Mouse (Mus musculus) hematopoietic multipotent progenitor cell, adult 10-12 weeks (in vitro differentiated cells): ENCODE results near the gene Eml5. TPM values are rescaled to one million over a fixed set of nuclear protein-coding genes. Genes with fewer than 3 reads are reported as not detected.

Experiments
- polyA plus RNA-seq: library from polyadenylated mRNA; stranded (reverse); fragments of >175 nt; gene quantifications from 2 replicates; pipeline ENCODE4 v1.2.3, GENCODE M21; 2012; ENCODE audit warnings: low replicate concordance

Gene Eml5
- 2.8 and 2.9 TPM in 2 replicates for polyA plus RNA-seq

DNA sequence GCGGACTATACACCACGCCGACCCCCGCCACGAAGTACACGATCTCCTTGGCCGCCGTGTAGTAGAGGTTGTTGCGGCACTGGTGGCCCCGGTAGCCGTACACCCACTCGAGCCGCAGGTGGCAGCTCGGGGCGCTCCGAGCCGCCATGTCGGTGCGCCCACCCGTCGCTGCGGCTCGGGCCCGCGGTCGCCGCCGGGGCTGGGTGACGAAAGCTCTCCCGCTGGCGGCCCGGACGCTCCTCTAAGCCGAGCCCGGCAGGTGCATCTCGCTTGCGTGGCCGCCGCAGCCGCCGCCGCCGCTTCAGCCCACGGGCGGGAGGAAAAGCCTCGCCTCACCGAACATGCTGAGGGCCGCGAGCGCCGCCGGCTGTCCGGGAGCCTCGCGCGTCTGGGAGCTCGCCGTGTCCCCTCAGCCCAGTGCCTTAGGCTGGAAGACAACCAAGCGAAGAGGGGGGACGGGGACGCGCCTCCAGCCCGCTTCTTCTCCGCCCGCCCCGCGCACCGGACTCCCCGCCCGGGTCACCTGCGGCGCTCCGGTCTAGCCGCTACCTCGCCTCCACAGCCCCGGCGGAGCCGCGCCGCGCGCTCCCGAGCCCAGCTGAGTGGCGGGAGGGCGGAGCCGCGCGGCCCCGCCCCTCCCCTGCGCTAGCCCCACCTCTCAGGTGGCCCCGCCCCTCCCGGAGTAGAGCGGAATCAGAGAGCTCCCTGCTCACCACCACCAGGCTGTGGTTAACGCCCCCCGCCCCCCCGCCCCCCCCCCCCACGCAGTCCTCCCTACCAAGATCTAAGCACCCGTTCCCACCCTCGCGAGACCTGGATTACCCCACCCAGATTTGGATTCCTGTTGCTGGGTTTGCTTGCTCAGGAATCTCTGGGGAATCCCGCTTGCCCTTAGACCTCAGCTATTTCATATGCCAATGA is at the start of gene Eml5:
Eml5 (minus strand) TSS at position 604 of the 921 bp plus-strand sequence.

DNA sequence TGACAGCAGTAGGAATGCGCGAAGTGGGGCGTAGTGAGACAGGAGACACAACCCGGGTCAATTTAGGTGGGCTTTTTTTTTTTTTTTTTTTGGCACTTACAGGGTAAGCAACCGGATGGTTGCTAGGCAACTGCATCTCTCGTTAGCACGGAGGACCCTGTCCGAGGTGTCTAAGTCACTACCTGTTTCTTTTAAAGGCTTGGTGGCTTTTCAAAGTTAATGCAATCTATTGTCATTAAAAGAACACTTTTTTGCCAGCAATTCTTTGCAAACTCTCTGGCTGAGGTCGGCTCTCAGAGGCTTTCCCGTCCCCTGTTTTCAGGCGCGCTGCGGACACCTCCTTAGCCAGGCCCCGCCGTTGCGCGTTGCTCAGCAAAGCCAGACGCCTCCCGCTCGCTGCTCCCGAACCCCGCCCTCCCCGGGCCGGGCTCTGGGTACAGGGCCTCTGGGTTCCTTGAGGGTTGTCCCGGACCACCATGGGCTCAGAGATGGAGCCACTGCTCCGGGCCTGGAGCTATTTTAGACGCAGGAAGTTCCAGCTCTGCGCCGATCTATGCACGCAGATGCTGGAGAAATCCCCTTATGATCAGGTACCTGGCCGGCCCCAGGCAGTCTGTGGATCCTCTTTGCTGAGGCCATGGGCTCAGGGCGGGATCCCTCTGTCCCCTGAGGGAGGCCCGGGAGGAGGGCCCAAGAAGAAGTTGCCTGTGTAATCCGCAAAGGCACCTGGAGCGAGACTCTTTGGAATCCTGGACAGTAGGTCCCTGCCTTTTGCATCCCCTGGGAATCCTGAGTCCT is 19.1 kb upstream of the Eml5 start, which contains the start of gene Ttc8:
Ttc8 (plus strand) TSS at position 381 of the 798 bp plus-strand sequence.

DNA sequence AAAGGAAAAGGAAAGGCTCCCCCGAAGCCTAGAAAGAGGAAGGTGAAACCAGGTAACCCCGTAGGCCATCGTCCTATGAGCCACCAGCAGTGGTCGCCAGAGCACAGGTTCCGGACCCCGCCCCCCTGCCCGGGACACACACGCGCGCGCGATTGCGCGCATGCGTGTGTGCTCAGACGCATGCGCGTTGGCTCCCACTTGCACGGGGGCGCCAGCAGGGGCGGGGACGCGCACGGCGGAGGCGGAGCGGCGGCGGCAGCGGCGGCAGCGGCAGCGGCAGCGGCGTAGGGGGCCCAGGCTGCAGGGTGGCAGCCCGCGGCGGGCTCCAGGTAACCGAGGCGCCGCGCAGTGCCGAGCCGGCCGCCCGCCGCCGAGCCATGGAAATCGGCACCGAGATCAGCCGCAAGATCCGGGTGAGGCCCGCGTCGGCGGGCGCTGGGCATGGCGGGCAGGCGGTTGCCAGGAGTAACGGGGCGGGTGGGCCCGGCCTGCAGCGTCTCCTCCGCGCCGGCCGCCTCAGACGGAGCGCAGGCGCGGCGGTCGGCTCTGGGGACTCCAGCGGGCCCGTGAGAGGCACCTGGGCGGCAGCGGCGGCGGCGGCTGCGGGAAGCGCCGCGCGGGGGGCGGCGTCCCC is 154.4 kb downstream of the Eml5 start, which contains the start of gene Zc3h14:
Zc3h14 (plus strand) TSS at position 219 of the 634 bp plus-strand sequence.

DNA sequence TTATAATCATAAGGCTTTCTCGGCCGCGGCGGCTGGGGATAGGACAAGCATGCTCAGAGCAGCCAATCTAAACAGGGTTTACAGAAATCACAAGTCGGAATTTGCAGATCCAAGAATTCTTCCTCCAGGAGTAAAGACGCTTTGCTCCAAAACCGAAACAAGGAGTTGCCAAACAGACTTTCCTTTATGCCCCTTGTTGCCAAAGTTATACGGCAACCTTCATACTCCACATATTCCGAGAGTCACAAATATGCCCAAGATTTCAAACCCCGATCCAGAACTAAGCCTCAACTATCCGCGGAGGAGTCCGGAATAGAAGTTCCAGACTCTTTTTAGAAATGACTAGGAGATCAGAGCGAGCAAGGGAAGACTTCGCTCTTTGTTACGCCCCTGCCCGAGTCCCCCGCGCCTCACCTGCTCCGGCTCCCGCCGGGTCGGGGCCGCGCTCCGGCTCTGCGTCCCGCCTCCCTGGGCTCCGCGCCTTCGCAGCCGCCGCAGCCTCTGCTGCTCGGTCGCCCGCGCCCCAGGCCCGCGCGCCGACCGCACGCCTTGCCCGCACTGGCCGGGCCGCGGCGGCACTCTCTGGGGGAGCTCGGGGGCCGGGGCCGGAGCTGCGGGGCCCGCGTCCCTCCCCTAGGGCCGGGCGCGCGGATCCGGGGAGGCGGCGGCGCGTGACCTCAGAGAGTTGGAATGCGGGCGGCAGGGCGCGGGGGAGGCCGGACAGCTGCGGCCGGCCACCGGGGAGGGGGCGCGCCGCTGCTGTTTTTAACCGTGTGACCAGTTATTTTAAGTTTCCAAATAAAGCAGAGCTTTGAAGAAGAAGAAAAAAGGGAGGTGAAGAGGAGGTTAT is 164.1 kb downstream of the Eml5 start, which contains the start of gene Ptpn21:
Ptpn21 (minus strand) TSS at position 455 of the 850 bp plus-strand sequence.

Other genes starting within 250 kb of the Eml5 start
- gene Ptpn21, start 164.1 kb downstream of the Eml5 start, polyA plus RNA-seq: 0.69 and 3.9 TPM in 2 replicates
- 10.2 and 11.9 TPM in 2 replicates for gene Zc3h14, start 154.5 kb downstream of the Eml5 start, polyA plus RNA-seq
- 0.30 and 0.31 TPM in 2 replicates for gene Ttc8, start 19.1 kb upstream of the Eml5 start, polyA plus RNA-seq